Mouse (Mus musculus): ENCODE data around the gene Bicra.

Gene Bicra

DNA sequence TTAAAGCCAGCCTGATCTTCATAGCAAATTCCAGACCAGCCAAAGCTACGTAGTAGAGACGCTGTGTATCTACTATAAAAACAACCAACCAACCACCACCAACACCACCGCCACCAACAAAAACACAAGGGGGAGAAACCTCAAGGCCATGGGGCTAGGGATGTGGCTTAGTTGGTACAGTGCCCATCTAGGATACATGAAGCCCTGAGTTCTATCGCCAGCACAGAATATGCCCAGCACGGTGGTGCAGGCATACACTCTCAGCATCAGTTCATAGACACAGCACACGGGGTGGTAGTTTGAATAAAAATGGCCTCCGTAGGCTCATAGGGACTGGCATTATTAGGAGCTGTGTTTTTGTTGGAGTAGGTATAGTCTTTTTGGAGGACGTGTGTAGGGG lies 79.4 kb downstream of the Bicra start:
- H3K27me3 ChIP-seq (ENCODE audit: insufficient read depth, low read length), result peaks cover 47% of the 10 kb centered on the region
- TF ChIP-seq NANOG (IDR thresholded peaks at IDR 0.05; ENCODE audit: borderline replicate concordance, low read length) (no peak), CTCF (conservative IDR thresholded peaks at IDR 0.05; ENCODE audit: low read length) (no peak), POU5F1 (IDR thresholded peaks at IDR 0.05; ENCODE audit: borderline replicate concordance, low read length) (no peak)
- H3K4me3 ChIP-seq (replicated peaks; ENCODE audit: low read length), result no peak overlapping the region
- H3K9me3 ChIP-seq (ENCODE audit: low read length), result no peaks in the 10 kb centered on the region
- 0 out of 2 replicates have a peak, but pooled peaks cover 4% of the 10 kb centered on the region for H3K36me3 ChIP-seq (ENCODE audit: insufficient read depth, low read length)
- H3K4me1 ChIP-seq (replicated peaks; ENCODE audit: low read depth, low read length), result peaks cover 51% of the 10 kb centered on the region

DNA sequence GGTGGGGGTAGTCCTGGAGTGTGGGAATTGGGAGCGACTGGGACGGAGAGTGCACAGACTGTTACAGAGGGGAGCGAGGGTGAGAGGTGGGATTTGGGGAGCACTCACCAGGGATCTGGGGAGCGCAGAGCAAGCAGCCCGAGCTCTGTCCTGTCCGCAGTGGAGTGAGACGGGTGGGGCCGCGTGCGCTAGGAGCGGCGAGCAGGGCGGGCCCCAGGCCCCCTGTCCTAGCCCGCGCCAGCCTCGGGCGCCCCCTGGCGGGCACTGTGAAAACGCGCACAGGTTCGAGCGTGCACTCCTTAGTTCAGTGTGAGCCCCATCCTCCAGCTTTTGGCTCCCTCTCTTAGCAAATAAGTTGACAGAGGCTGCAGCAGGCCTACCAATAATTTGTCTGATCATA lies 80.4 kb downstream of the Bicra start, which contains the start of gene Ehd2:
Gene Ehd2, minus strand, starts transcription at position 256 of the 400 bp plus-strand sequence.
- H3K27me3 ChIP-seq (ENCODE audit: insufficient read depth, low read length), result peaks cover 48% of the 10 kb centered on the region
- no peaks in the 10 kb centered on the region for H3K36me3 ChIP-seq (ENCODE audit: insufficient read depth, low read length)
- TF ChIP-seq CTCF (conservative IDR thresholded peaks at IDR 0.05; ENCODE audit: low read length) (peak; percentile 15), NANOG (IDR thresholded peaks at IDR 0.05; ENCODE audit: borderline replicate concordance, low read length) (no peak), POU5F1 (IDR thresholded peaks at IDR 0.05; ENCODE audit: borderline replicate concordance, low read length) (no peak)
- no peaks in the 10 kb centered on the region for H3K9me3 ChIP-seq (ENCODE audit: low read length)
- peaks cover 52% of the 10 kb centered on the region for H3K4me1 ChIP-seq (replicated peaks; ENCODE audit: low read depth, low read length)
- H3K4me3 ChIP-seq (replicated peaks; ENCODE audit: low read length), result peak within 1 kb of the TSS; percentile 71

DNA sequence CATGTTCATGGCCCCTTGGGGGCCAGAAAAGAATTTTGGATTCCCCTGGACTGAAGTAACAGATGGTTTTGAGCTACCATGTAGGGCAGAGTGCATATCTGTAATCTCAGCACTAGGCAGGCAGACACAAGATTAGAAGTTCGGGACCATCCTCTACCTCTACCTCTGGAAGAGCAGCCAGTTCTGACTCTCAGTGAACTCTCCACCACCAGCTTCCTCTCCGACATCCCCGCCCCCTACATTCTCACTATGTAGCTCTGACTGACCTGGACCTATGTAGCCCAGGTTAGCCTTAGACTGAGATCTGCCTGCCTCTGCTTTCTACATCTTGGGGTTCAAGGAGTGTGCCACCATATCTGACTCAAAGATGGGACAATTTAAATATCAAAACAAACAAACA lies 81.2 kb downstream of the Bicra start:
- peaks cover 51% of the 10 kb centered on the region for H3K4me1 ChIP-seq (replicated peaks; ENCODE audit: low read depth, low read length)
- TF ChIP-seq CTCF (conservative IDR thresholded peaks at IDR 0.05; ENCODE audit: low read length) (no peak), NANOG (IDR thresholded peaks at IDR 0.05; ENCODE audit: borderline replicate concordance, low read length) (no peak), POU5F1 (IDR thresholded peaks at IDR 0.05; ENCODE audit: borderline replicate concordance, low read length) (no peak)
- H3K9me3 ChIP-seq (ENCODE audit: low read length), result no peaks in the 10 kb centered on the region
- H3K36me3 ChIP-seq (ENCODE audit: insufficient read depth, low read length), result no peaks in the 10 kb centered on the region
- no peak overlapping the region for H3K4me3 ChIP-seq (replicated peaks; ENCODE audit: low read length)
- peaks cover 49% of the 10 kb centered on the region for H3K27me3 ChIP-seq (ENCODE audit: insufficient read depth, low read length)

DNA sequence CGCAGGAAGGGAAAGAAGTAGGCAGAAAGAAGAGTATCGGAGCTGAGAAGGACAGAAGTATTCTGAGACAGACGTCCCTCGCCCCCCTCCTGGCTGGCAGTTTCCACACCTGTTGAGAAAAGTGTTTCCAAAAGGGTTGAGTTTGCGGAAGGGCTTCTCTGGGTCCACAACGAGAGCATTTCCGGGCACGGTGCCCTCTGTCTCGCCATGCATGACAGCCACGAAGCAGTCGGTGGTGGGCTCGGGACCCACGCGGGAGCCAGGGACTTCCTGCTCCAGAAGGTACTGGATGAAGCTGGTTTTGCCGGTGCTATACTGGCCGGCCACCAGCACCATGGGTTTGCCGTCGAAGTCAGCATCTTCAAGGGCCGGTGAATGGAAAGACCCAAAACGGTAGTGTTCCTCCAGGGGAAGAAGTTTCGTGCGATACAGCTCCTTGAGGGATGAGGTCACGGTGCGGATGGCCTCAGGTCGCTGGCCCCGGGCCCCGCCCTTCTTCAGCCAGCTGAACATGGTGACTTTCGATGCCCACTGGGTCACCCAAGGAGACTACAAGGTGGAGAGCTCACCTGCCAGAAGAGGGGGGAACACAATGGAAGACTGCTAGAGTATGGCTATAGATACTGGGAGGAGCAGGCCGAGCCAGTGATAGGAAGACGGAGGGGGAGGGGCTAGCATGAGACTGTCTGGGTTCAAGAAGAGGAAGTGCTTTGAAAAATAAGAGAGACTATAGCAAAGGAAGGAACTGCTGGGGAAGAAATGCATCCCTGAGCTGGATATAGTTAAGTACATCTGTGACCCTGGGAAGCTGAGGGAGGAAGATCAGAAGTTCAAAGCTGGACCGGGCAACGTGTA lies 83.7 kb downstream of the Bicra start:
- Histone ChIP-seq H3K9me3 (ENCODE audit: low read length) (no peaks in the 10 kb centered on the region), H3K27me3 (ENCODE audit: insufficient read depth, low read length) (peaks cover 66% of the 10 kb centered on the region), H3K4me3 (replicated peaks; ENCODE audit: low read length) (peak overlapping the region; percentile 46), H3K4me1 (replicated peaks; ENCODE audit: low read depth, low read length) (peaks cover 52% of the 10 kb centered on the region), H3K36me3 (ENCODE audit: insufficient read depth, low read length) (no peaks in the 10 kb centered on the region)
- TF ChIP-seq NANOG (IDR thresholded peaks at IDR 0.05; ENCODE audit: borderline replicate concordance, low read length), result no peak
- TF ChIP-seq CTCF (conservative IDR thresholded peaks at IDR 0.05; ENCODE audit: low read length), result no peak
- TF ChIP-seq POU5F1 (IDR thresholded peaks at IDR 0.05; ENCODE audit: borderline replicate concordance, low read length), result no peak

DNA sequence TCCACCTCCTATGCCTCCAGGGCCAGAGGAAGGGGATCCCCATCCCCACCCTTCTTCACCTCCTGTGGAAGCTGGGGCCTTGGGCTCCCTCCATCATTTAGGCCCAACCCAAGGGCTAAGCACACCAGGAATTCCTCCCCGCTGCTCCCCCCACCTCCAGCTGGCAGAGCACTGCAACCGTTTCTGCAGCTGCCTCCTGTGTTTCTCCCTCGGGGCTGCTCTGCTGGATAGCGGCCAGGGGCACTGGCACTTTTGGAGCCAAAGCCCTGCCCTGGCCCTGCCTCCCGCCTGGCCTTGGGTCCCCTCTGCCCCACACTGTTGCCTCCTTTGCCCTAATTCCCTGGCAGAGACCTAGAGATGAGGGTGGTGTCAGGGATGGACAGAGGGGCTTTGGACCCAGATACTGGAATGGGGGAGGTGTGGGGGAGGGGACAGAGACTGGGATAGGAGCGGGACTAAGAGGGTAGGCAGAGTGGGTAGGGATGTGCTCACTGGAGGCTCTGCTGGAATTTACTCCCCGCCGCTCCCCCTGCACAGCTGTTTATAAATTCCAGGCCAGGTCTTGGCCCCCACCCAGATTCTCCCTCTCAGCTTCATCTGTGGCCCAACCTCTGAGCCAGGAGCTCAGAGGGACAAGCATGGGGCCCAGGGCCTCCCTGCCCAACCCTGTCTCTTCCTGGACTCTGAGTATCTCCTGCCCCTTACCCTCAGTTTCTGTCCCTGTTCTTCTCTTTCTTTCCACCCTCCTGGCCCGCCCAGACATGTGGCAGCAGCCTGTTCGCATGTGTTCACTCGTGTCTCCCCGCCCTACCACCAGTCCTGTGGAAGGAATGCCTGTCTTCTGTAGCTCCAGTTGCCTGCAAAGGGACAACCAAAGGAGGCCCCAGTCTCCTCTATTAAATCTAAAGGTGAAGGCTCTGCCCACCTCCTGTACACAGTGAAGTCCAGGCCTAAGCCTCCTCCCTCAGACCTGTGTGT lies 85.1 kb downstream of the Bicra start:
- Histone ChIP-seq H3K36me3 (ENCODE audit: insufficient read depth, low read length) (no peaks in the 10 kb centered on the region), H3K4me3 (replicated peaks; ENCODE audit: low read length) (peak overlapping the region; percentile 65), H3K4me1 (replicated peaks; ENCODE audit: low read depth, low read length) (peaks cover 50% of the 10 kb centered on the region), H3K27me3 (ENCODE audit: insufficient read depth, low read length) (peaks cover 74% of the 10 kb centered on the region), H3K9me3 (ENCODE audit: low read length) (peaks cover 6% of the 10 kb centered on the region; the same call in 1 of the 2 replicates)
- TF ChIP-seq CTCF (conservative IDR thresholded peaks at IDR 0.05; ENCODE audit: low read length) (no peak), NANOG (IDR thresholded peaks at IDR 0.05; ENCODE audit: borderline replicate concordance, low read length) (no peak), POU5F1 (IDR thresholded peaks at IDR 0.05; ENCODE audit: borderline replicate concordance, low read length) (no peak)

DNA sequence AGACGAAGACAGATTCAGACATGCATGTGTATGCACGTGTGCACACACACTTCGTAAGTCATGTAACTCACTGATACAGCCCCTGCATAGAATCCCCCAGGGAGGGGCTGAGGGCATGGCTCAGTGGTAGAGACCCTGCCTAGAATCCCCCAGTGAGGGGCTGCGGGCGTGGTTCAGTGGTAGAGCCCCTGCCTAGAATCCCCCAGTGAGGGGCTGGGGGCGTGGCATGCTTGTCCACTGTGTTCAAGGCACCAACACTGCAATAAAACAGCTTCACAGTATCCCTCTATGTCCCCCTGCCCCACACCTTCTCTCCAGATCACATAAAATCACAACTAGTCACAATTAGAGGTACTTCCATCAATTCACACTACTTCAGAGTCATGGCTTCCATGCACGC lies 85.9 kb downstream of the Bicra start:
- H3K36me3 ChIP-seq (ENCODE audit: insufficient read depth, low read length), result no peaks in the 10 kb centered on the region
- H3K4me3 ChIP-seq (replicated peaks; ENCODE audit: low read length), result no peak overlapping the region
- TF ChIP-seq CTCF (conservative IDR thresholded peaks at IDR 0.05; ENCODE audit: low read length), result no peak
- no peak for TF ChIP-seq NANOG (IDR thresholded peaks at IDR 0.05; ENCODE audit: borderline replicate concordance, low read length)
- no peak for TF ChIP-seq POU5F1 (IDR thresholded peaks at IDR 0.05; ENCODE audit: borderline replicate concordance, low read length)
- H3K4me1 ChIP-seq (replicated peaks; ENCODE audit: low read depth, low read length), result peaks cover 53% of the 10 kb centered on the region
- H3K9me3 ChIP-seq (ENCODE audit: low read length), result peaks cover 11% of the 10 kb centered on the region
- peaks cover 80% of the 10 kb centered on the region for H3K27me3 ChIP-seq (ENCODE audit: insufficient read depth, low read length)

DNA sequence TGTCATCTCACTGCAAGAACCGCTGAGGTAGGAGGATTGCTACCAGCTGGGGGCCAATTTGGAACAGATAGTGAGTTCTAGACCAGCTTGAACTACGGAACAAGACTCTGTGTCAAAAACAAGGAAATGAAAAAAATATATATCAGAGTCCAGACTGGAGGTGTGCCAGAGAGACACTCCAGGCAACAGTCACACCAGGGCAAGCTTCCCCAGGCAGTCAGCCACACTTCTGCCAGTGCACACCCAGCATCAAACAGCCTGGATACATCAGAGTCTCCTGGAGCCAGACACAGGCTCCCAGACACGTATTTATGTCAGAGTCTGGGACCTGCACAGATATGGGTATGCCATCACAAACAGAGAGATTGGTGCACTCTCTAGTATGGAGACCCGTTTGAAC lies 86.5 kb downstream of the Bicra start:
- H3K27me3 ChIP-seq (ENCODE audit: insufficient read depth, low read length), result peaks cover 80% of the 10 kb centered on the region
- no peak for TF ChIP-seq CTCF (conservative IDR thresholded peaks at IDR 0.05; ENCODE audit: low read length)
- no peak for TF ChIP-seq POU5F1 (IDR thresholded peaks at IDR 0.05; ENCODE audit: borderline replicate concordance, low read length)
- no peak for TF ChIP-seq NANOG (IDR thresholded peaks at IDR 0.05; ENCODE audit: borderline replicate concordance, low read length)
- H3K36me3 ChIP-seq (ENCODE audit: insufficient read depth, low read length), result no peaks in the 10 kb centered on the region

DNA sequence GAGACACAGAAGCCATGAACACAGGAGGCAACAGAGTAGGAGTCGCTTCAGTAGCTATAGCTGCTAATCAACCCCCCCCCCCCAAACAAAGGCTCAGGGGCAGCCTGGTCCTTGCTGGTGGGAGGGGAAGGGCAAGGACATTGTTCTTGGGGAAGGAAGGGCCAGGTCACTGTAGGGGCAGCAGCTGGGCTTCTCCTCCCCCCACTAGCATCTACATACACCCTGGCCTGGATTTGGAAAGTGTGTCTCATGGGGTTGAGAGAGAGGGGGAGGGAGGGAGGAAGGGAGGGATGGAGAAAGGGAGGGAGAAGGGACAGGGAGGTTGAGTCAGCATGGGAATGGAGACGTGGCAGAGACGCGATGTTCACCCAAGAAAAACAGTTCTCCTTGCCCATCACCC lies 87.0 kb downstream of the Bicra start:
- no peak overlapping the region for H3K4me3 ChIP-seq (replicated peaks; ENCODE audit: low read length)
- no peaks in the 10 kb centered on the region for H3K36me3 ChIP-seq (ENCODE audit: insufficient read depth, low read length)
- H3K4me1 ChIP-seq (replicated peaks; ENCODE audit: low read depth, low read length), result peaks cover 54% of the 10 kb centered on the region
- no peak for TF ChIP-seq POU5F1 (IDR thresholded peaks at IDR 0.05; ENCODE audit: borderline replicate concordance, low read length)
- no peak for TF ChIP-seq NANOG (IDR thresholded peaks at IDR 0.05; ENCODE audit: borderline replicate concordance, low read length)
- no peak for TF ChIP-seq CTCF (conservative IDR thresholded peaks at IDR 0.05; ENCODE audit: low read length)
- peaks cover 81% of the 10 kb centered on the region for H3K27me3 ChIP-seq (ENCODE audit: insufficient read depth, low read length)
- H3K9me3 ChIP-seq (ENCODE audit: low read length), result peaks cover 15% of the 10 kb centered on the region

More for the DNA sequence above, 86.5 kb downstream of the Bicra start:
- H3K9me3 ChIP-seq (ENCODE audit: low read length), result peaks cover 15% of the 10 kb centered on the region
- peaks cover 50% of the 10 kb centered on the region for H3K4me1 ChIP-seq (replicated peaks; ENCODE audit: low read depth, low read length)
- H3K4me3 ChIP-seq (replicated peaks; ENCODE audit: low read length), result no peak overlapping the region

All from E14TG2a.4 (cell line).